Mouse (Mus musculus) lung, embryonic 14.5 days (tissue): ENCODE measurements around the gene Tpgs1. TPM values are rescaled to one million over a fixed set of nuclear protein-coding genes. Genes with fewer than 3 reads are reported as not detected.

ENCODE experiments used
- ATAC-seq: fragments of 200-750 bp; cut with Nextera tagmentation; 2 replicates; pipeline ENCODE4 v1.8.0; 2017; ENCODE audit warnings: mild to moderate bottlenecking, moderate TSS enrichment, moderate library complexity; ENCODE audit not compliant: insufficient read depth
- DNase-seq: peaks from one replicate; pipeline ENCODE4 v3.0.0-alpha.2; 2015
- H3K27ac ChIP-seq: fragments of 300-500 bp; sonication (generic); 2 replicates; pipeline ENCODE4 v1.5.1; 2014; ENCODE audit warnings: low read depth, mild to moderate bottlenecking, moderate library complexity
- H3K27me3 ChIP-seq: fragments of 300-500 bp; sonication (generic); 2 replicates; pipeline ENCODE4 v1.6.1; 2014; ENCODE audit warnings: low read length, control low read depth; ENCODE audit not compliant: insufficient read depth
- H3K36me3 ChIP-seq: fragments of 300-500 bp; sonication (generic); 2 replicates; pipeline ENCODE4 v1.6.1; 2014; ENCODE audit warnings: control low read depth; ENCODE audit not compliant: insufficient read depth
- H3K4me1 ChIP-seq: fragments of 300-500 bp; sonication (generic); 2 replicates; pipeline ENCODE4 v1.6.1; 2014; ENCODE audit warnings: antibody characterized with exemption, control low read depth; ENCODE audit not compliant: insufficient read depth
- H3K4me2 ChIP-seq: fragments of 300-500 bp; sonication (generic); 2 replicates; pipeline ENCODE4 v1.6.1; 2014; ENCODE audit warnings: mild to moderate bottlenecking
- H3K4me3 ChIP-seq: fragments of 300-500 bp; sonication (generic); 2 replicates; pipeline ENCODE4 v1.5.1; 2014; ENCODE audit warnings: low read depth, low read length
- H3K9ac ChIP-seq: fragments of 300-500 bp; sonication (generic); 2 replicates; pipeline ENCODE4 v1.6.1; 2014
- H3K9me3 ChIP-seq: fragments of 300-500 bp; sonication (generic); 2 replicates; pipeline ENCODE4 v1.6.1; 2016; ENCODE audit warnings: low read depth, low read length, control low read depth
- CTCF ChIP-seq: IDR thresholded peaks from 2 replicates; pipeline ENCODE4 v1.5.1; 2016; ENCODE audit warnings: antibody characterized with exemption, low read depth
- WGBS: fragments of 180-500 bp; shearing (Covaris S2); extraction: QIAGEN DNeasy Blood & Tissue Kit; methylation state at CpG from one replicate; pipeline ENCODE4 v1.1.7; 2014; 5-methylcytosine and 5-hydroxymethylcytosine counted together
- polyA plus RNA-seq: library from polyadenylated mRNA; unstranded; fragments of >200 nt; fragmentation: Nextera tagmentation; extraction: Ambion mirVana; gene quantifications from 2 replicates; pipeline ENCODE4 v1.2.1, GENCODE M21; 2014

The Tpgs1 gene
- polyA plus RNA-seq, 1 experiment from 2014 or later, result 56.4 TPM

GRCm38 (mm10) chr10:79636287-79636686 is 32.9 kb upstream of the Tpgs1 start:
- ATAC-seq (no peak), DNase-seq (no peak)
- no peak for TF ChIP-seq CTCF
- no peak overlapping the region for H3K4me3 ChIP-seq
- H3K27ac ChIP-seq, result no peak overlapping the region
- peaks cover 20% of the 10 kb centered on the region; the same call in 1 of the 2 replicates for H3K27me3 ChIP-seq
- H3K4me2 ChIP-seq, result peak overlapping the region; percentile 93
- H3K36me3 ChIP-seq, result no peaks in the 10 kb centered on the region
- H3K9me3 ChIP-seq, result no peaks in the 10 kb centered on the region
- peaks cover 7% of the 10 kb centered on the region; the same call in 1 of the 2 replicates for H3K4me1 ChIP-seq
- no peak overlapping the region for H3K9ac ChIP-seq
- WGBS, result 82% methylated on average over 8 of the region's 8 CpGs

GRCm38 (mm10) chr10:79637128-79638110 is 31.8 kb upstream of the Tpgs1 start, which contains the start of gene Shc2:
Gene Shc2 (minus strand): TSS chr10:79637918.
- peaks cover 7% of the 10 kb centered on the region; the same call in 1 of the 2 replicates for H3K4me1 ChIP-seq
- ATAC-seq (peak; percentile 84), DNase-seq (peak; percentile 74)
- TF ChIP-seq CTCF, result no peak
- H3K27me3 ChIP-seq, result peaks cover 20% of the 10 kb centered on the region; the same call in 1 of the 2 replicates
- H3K4me2 ChIP-seq, result peak within 1 kb of the TSS; percentile 93
- no peaks in the 10 kb centered on the region for H3K36me3 ChIP-seq
- H3K9me3 ChIP-seq, result no peaks in the 10 kb centered on the region
- WGBS, result under 1% methylated on average over 112 of the region's 116 CpGs
- H3K4me3 ChIP-seq, result peak within 1 kb of the TSS; percentile 74
- H3K9ac ChIP-seq, result peak within 1 kb of the TSS; percentile 68
- peak within 1 kb of the TSS; percentile 24; the same call in 1 of the 2 replicates for H3K27ac ChIP-seq

- H3K9ac ChIP-seq, result 0 out of 2 replicates have a peak overlapping the region, but pooled peaks have one; percentile 13
- 0 out of 2 replicates have a peak overlapping the region, but pooled peaks have one; percentile 2 for H3K27ac ChIP-seq
- peaks cover 20% of the 10 kb centered on the region; the same call in 1 of the 2 replicates for H3K27me3 ChIP-seq
- H3K9me3 ChIP-seq, result no peaks in the 10 kb centered on the region
- peak; percentile 49 for ATAC-seq
- H3K36me3 ChIP-seq, result no peaks in the 10 kb centered on the region
- peaks cover 7% of the 10 kb centered on the region; the same call in 1 of the 2 replicates for H3K4me1 ChIP-seq
- TF ChIP-seq CTCF, result no peak
- peak overlapping the region; percentile 93 for H3K4me2 ChIP-seq
- 5% methylated on average over 23 of the region's 23 CpGs for WGBS
- DNase-seq, result peak; percentile 67
- peak overlapping the region; percentile 74; the same call in 1 of the 2 replicates for H3K4me3 ChIP-seq
Observed at GRCm38 (mm10) chr10:79638486-79639204, 30.5 kb upstream of the Tpgs1 start.

GRCm38 (mm10) chr10:79645711-79646110 is 23.5 kb upstream of the Tpgs1 start, which contains the start of gene Odf3l2:
Gene Odf3l2 (minus strand): TSS chr10:79645738.
- ATAC-seq (no peak), DNase-seq (no peak)
- Histone ChIP-seq H3K27ac (no peak within 1 kb of the TSS), H3K9me3 (no peaks in the 10 kb centered on the region), H3K27me3 (no peaks in the 10 kb centered on the region), H3K36me3 (no peaks in the 10 kb centered on the region), H3K4me3 (no peak within 1 kb of the TSS), H3K4me2 (no peak within 1 kb of the TSS), H3K4me1 (no peaks in the 10 kb centered on the region), H3K9ac (no peak within 1 kb of the TSS)
- no peak for TF ChIP-seq CTCF
- whole genome bisulfite sequencing, result 61% methylated on average over 8 of the region's 8 CpGs

GRCm38 (mm10) chr10:79649070-79649751 is 20.0 kb upstream of the Tpgs1 start:
- Histone ChIP-seq H3K9me3 (no peaks in the 10 kb centered on the region), H3K27ac (no peak overlapping the region), H3K4me2 (no peak overlapping the region), H3K4me1 (no peaks in the 10 kb centered on the region), H3K36me3 (no peaks in the 10 kb centered on the region), H3K27me3 (no peaks in the 10 kb centered on the region), H3K9ac (no peak overlapping the region), H3K4me3 (no peak overlapping the region)
- DNase-seq, result peak; percentile 94
- WGBS, result 24% methylated on average over 7 of the region's 7 CpGs
- peak; percentile 98 for TF ChIP-seq CTCF
- ATAC-seq, result peak; percentile 78

GRCm38 (mm10) chr10:79652789-79653188 is 16.4 kb upstream of the Tpgs1 start:
- H3K27me3 ChIP-seq, result no peaks in the 10 kb centered on the region
- no peaks in the 10 kb centered on the region for H3K9me3 ChIP-seq
- no peak overlapping the region for H3K4me3 ChIP-seq
- WGBS, result 79% methylated on average over 7 of the region's 7 CpGs
- no peaks in the 10 kb centered on the region for H3K4me1 ChIP-seq
- no peak overlapping the region for H3K4me2 ChIP-seq
- H3K27ac ChIP-seq, result no peak overlapping the region
- TF ChIP-seq CTCF, result no peak
- DNase-seq (no peak), ATAC-seq (no peak)
- no peak overlapping the region for H3K9ac ChIP-seq
- no peaks in the 10 kb centered on the region for H3K36me3 ChIP-seq
